Mouse (Mus musculus) colon, adult 2 months (tissue): ENCODE results near the gene Aipl1. TPM values are rescaled to one million over a fixed set of nuclear protein-coding genes. Genes with fewer than 3 reads are reported as not detected.

Experiments used
- polyA plus RNA-seq: library from polyadenylated mRNA; depleted of rRNA; stranded (reverse); fragments of >200 nt; gene quantifications from 2 replicates; pipeline ENCODE4 v1.2.3, GENCODE M21; 2012; rRNA removed

The Aipl1 gene
- 0.20 TPM in 1 of 2 replicates, not detected in the other for polyA plus RNA-seq

DNA sequence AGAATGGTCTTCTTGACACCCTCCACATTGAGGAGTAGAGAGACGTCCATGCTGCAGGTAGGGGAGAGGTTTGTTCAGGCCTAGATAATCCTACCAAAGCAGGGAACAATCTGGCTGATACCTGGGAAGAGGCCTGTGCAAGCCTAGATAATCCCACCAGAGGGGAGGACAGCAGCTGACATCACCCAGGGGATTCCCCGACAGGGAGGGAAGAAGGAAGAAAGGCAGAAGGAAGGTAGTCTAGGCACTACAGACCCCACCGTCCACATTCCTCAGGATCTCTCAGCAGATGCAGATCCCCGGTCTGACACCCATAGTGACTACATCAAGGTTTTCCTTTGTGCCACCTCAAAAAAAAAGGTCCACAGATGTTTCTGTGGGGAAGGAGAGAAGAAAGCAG lies at the start of gene Aipl1:
Aipl1 (minus strand) TSS at position 101 of the 400 bp plus-strand sequence.

DNA sequence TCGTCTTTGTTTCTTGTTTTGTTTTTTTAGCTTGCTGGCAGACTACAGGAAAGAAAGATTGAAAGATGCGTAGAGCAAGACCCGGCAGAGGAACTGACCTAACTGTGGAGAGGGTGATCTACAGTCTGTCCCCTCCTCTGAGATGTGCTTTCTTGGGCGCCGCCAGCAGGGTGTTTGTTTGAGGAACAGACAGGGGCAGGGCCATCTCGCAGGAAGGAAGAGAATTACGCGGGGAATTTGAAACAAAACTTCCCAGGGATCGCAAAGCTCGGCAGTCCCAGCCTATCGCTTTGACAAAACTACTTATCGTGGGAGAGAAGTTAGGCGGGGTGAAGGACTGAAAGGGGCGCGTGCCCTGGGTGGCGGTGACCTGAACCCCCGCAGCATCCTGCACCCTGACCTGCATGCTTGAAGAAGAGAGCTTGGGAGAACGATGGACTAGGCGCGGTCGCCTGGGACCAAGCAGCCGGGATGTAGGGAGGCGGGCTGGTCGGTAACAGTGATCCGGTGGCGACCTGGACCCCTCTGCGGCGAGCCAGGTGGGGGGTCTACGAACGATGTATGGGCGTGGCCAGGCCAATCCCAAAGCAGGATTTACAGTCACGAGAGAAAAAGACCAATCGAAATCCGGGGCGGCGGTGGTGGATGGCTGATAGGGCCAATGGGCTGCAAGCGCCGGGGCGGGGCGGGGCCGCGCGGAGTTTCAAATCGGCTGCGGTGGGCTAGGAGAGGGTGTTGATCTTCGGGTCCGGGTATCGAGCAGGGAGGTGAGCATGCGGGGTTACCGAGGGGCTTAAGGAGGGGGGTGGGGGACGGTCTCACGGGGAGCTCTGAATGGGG lies 4.7 kb upstream of the Aipl1 start, which contains the start of gene Pimreg:
Pimreg (plus strand) TSS at position 265 of the 840 bp plus-strand sequence.

Other genes with a start within 250 kb of the Aipl1 start
- gene Pimreg, start 4.5 kb upstream of the Aipl1 start, polyA plus RNA-seq: 2.8 and 3.8 TPM in 2 replicates
- 18.2 and 19.4 TPM in 2 replicates for gene Pitpnm3, start 98.3 kb upstream of the Aipl1 start, polyA plus RNA-seq
- gene Gm43951, start 169.3 kb upstream of the Aipl1 start, polyA plus RNA-seq: 0.13 and 0.14 TPM in 2 replicates
- 3.5 and 3.6 TPM in 2 replicates for gene 4933427D14Rik, start 169.9 kb upstream of the Aipl1 start, polyA plus RNA-seq
- gene Txndc17, start 170.0 kb upstream of the Aipl1 start, polyA plus RNA-seq: 52.2 and 53.4 TPM in 2 replicates
- gene Med31, start 178.1 kb upstream of the Aipl1 start, polyA plus RNA-seq: 4.4 and 6.2 TPM in 2 replicates
- 0.14 TPM in 2 replicates for gene Slc13a5, start 229.7 kb upstream of the Aipl1 start, polyA plus RNA-seq